Mouse (Mus musculus) forebrain, embryonic 12.5 days (tissue): ENCODE data around the gene Trio. TPM values are rescaled to one million over a fixed set of nuclear protein-coding genes. Genes with fewer than 3 reads are reported as not detected.
A peak's percentile ranks its signal among the peaks of the same experiment; 100 is the strongest.

Experiments used
- ATAC-seq: fragments of 200-750 bp; cut with Nextera tagmentation; 2 replicates; pipeline ENCODE4 v1.8.0; 2017; ENCODE audit warnings: moderate TSS enrichment; ENCODE audit not compliant: low FRiP score
- H3K27ac ChIP-seq: fragments of 300-500 bp; sonication (generic); 2 replicates; pipeline ENCODE4 v1.5.1; 2016; ENCODE audit warnings: mild to moderate bottlenecking
- H3K27me3 ChIP-seq: fragments of 300-500 bp; sonication (generic); 2 replicates; pipeline ENCODE4 v1.6.1; 2016; ENCODE audit warnings: mild to moderate bottlenecking
- H3K36me3 ChIP-seq: fragments of 300-500 bp; sonication (generic); replicated peaks from 2 replicates; pipeline ENCODE4 v1.6.1; 2016; ENCODE audit warnings: mild to moderate bottlenecking
- H3K4me1 ChIP-seq: fragments of 300-500 bp; sonication (generic); 2 replicates; pipeline ENCODE4 v1.6.1; 2016
- H3K4me2 ChIP-seq: fragments of 300-500 bp; sonication (generic); 2 replicates; pipeline ENCODE4 v1.6.1; 2016; ENCODE audit warnings: mild to moderate bottlenecking, moderate library complexity
- H3K4me3 ChIP-seq: fragments of 300-500 bp; sonication (generic); replicated peaks from 2 replicates; pipeline ENCODE4 v1.5.1; 2016; ENCODE audit warnings: mild to moderate bottlenecking
- H3K9ac ChIP-seq: fragments of 300-500 bp; sonication (generic); 2 replicates; pipeline ENCODE4 v1.6.1; 2016; ENCODE audit warnings: mild to moderate bottlenecking
- H3K9me3 ChIP-seq: fragments of 300-500 bp; sonication (generic); 2 replicates; pipeline ENCODE4 v1.6.1; 2016
- WGBS: fragments of 180-500 bp; shearing (Covaris S2); methylation state at CpG from one replicate; pipeline ENCODE4 v1.1.7; 2016; 5-methylcytosine and 5-hydroxymethylcytosine counted together
- polyA plus RNA-seq: library from polyadenylated mRNA; unstranded; fragments of >200 nt; fragmentation: Nextera tagmentation; extraction: Ambion mirVana; gene quantifications from 2 replicates; pipeline ENCODE4 v1.2.1, GENCODE M21; 2016

The Trio gene
- polyA plus RNA-seq, 1 experiment from 2014 or later: 46.1 TPM

GRCm38 (mm10) chr15:27778256-27778655 is 247.4 kb downstream of the Trio start:
- H3K4me2 ChIP-seq: no peak overlapping the region
- no peaks in the 10 kb centered on the region for H3K9me3 ChIP-seq
- WGBS: 41% methylated on average over 3 of the region's 3 CpGs
- peaks cover 73% of the 10 kb centered on the region for H3K4me1 ChIP-seq
- ATAC-seq: peak; percentile 59
- peaks cover 11% of the 10 kb centered on the region for H3K36me3 ChIP-seq
- no peak overlapping the region for H3K9ac ChIP-seq
- no peak overlapping the region for H3K4me3 ChIP-seq
- H3K27ac ChIP-seq: peak overlapping the region; percentile 83
- H3K27me3 ChIP-seq: no peaks in the 10 kb centered on the region

- H3K27ac ChIP-seq: peak overlapping the region; percentile 83
- no peaks in the 10 kb centered on the region for H3K27me3 ChIP-seq
- no peaks in the 10 kb centered on the region for H3K9me3 ChIP-seq
- 0 out of 2 replicates have a peak overlapping the region, but pooled peaks have one; percentile 8 for H3K4me2 ChIP-seq
- ATAC-seq: peak; percentile 44
- H3K4me1 ChIP-seq: peaks cover 67% of the 10 kb centered on the region
- H3K4me3 ChIP-seq: no peak overlapping the region
- H3K36me3 ChIP-seq: peaks cover 17% of the 10 kb centered on the region
- no peak overlapping the region; the same call in 1 of the 2 replicates for H3K9ac ChIP-seq
- 25% methylated on average over 11 of the region's 11 CpGs for WGBS
These were observed 248.0 kb downstream of the Trio start for GRCm38 (mm10) chr15:27777455-27778190.

- H3K4me1 ChIP-seq: peaks cover 50% of the 10 kb centered on the region
- H3K4me2 ChIP-seq: no peak overlapping the region
- H3K9me3 ChIP-seq: no peaks in the 10 kb centered on the region
- ATAC-seq: no peak
- no peak overlapping the region for H3K4me3 ChIP-seq
- no peak overlapping the region for H3K27ac ChIP-seq
- no peaks in the 10 kb centered on the region for H3K27me3 ChIP-seq
- no peak overlapping the region for H3K9ac ChIP-seq
- WGBS: 90% methylated on average over 7 of the region's 7 CpGs
- H3K36me3 ChIP-seq: peaks cover 37% of the 10 kb centered on the region
These were observed 251.2 kb downstream of the Trio start for GRCm38 (mm10) chr15:27774481-27774880.

- H3K27me3 ChIP-seq: no peaks in the 10 kb centered on the region
- H3K36me3 ChIP-seq: peaks cover 58% of the 10 kb centered on the region
- 90% methylated on average over 7 of the region's 7 CpGs for WGBS
- no peak overlapping the region for H3K4me2 ChIP-seq
- H3K4me1 ChIP-seq: peaks cover 32% of the 10 kb centered on the region
- H3K9ac ChIP-seq: no peak overlapping the region
- no peak overlapping the region for H3K27ac ChIP-seq
- no peak overlapping the region for H3K4me3 ChIP-seq
- no peaks in the 10 kb centered on the region for H3K9me3 ChIP-seq
- ATAC-seq: no peak
These were observed 253.5 kb downstream of the Trio start for GRCm38 (mm10) chr15:27772125-27772627.

GRCm38 (mm10) chr15:27771581-27771980 is 254.1 kb downstream of the Trio start:
- H3K4me1 ChIP-seq: peaks cover 26% of the 10 kb centered on the region
- H3K27ac ChIP-seq: 0 out of 2 replicates have a peak overlapping the region, but pooled peaks have one; percentile 16
- WGBS: 87% methylated on average over 7 of the region's 7 CpGs
- no peak overlapping the region for H3K4me3 ChIP-seq
- H3K36me3 ChIP-seq: peaks cover 58% of the 10 kb centered on the region
- ATAC-seq: no peak
- no peaks in the 10 kb centered on the region for H3K9me3 ChIP-seq
- H3K9ac ChIP-seq: no peak overlapping the region
- H3K27me3 ChIP-seq: no peaks in the 10 kb centered on the region
- H3K4me2 ChIP-seq: no peak overlapping the region

GRCm38 (mm10) chr15:27770513-27771196 is 255.0 kb downstream of the Trio start:
- H3K27me3 ChIP-seq: no peaks in the 10 kb centered on the region
- H3K9me3 ChIP-seq: no peaks in the 10 kb centered on the region
- peak; percentile 62; the same call in 1 of the 2 replicates for ATAC-seq
- H3K4me1 ChIP-seq: peaks cover 25% of the 10 kb centered on the region
- peaks cover 64% of the 10 kb centered on the region for H3K36me3 ChIP-seq
- H3K4me2 ChIP-seq: no peak overlapping the region
- peak overlapping the region; percentile 56; the same call in 1 of the 2 replicates for H3K27ac ChIP-seq
- 50% methylated on average over 12 of the region's 12 CpGs for WGBS
- no peak overlapping the region for H3K4me3 ChIP-seq
- H3K9ac ChIP-seq: 0 out of 2 replicates have a peak overlapping the region, but pooled peaks have one; percentile 12

GRCm38 (mm10) chr15:27761416-27761815 is 264.2 kb downstream of the Trio start:
- peaks cover 84% of the 10 kb centered on the region for H3K36me3 ChIP-seq

GRCm38 (mm10) chr15:27760655-27761054 is 265.0 kb downstream of the Trio start:
- WGBS: 83% methylated on average over 1 of the region's 1 CpGs
- Histone ChIP-seq H3K4me1 (no peaks in the 10 kb centered on the region), H3K36me3 (peaks cover 84% of the 10 kb centered on the region), H3K4me2 (no peak overlapping the region), H3K9ac (no peak overlapping the region), H3K27me3 (no peaks in the 10 kb centered on the region), H3K4me3 (no peak overlapping the region), H3K9me3 (no peaks in the 10 kb centered on the region), H3K27ac (peak overlapping the region; percentile 66)
- no peak for ATAC-seq

More at GRCm38 (mm10) chr15:27761416-27761815, 264.2 kb downstream of the Trio start:
- Histone ChIP-seq H3K9me3 (no peaks in the 10 kb centered on the region), H3K9ac (no peak overlapping the region), H3K4me3 (no peak overlapping the region), H3K4me1 (no peaks in the 10 kb centered on the region), H3K27me3 (no peaks in the 10 kb centered on the region), H3K4me2 (no peak overlapping the region), H3K27ac (no peak overlapping the region)
- no peak for ATAC-seq
- WGBS: 88% methylated on average over 3 of the region's 3 CpGs

GRCm38 (mm10) chr15:27759890-27760289 is 265.8 kb downstream of the Trio start:
- peaks cover 86% of the 10 kb centered on the region for H3K36me3 ChIP-seq
- no peaks in the 10 kb centered on the region for H3K9me3 ChIP-seq
- no peak overlapping the region for H3K4me2 ChIP-seq
- no peak overlapping the region for H3K9ac ChIP-seq
- no peaks in the 10 kb centered on the region for H3K4me1 ChIP-seq
- H3K4me3 ChIP-seq: no peak overlapping the region
- ATAC-seq: 0 out of 2 replicates have a peak, but pooled peaks have one; percentile 39
- WGBS: 61% methylated on average over 5 of the region's 5 CpGs
- H3K27me3 ChIP-seq: no peaks in the 10 kb centered on the region
- peak overlapping the region; percentile 66 for H3K27ac ChIP-seq

GRCm38 (mm10) chr15:27758680-27759079 is 267.0 kb downstream of the Trio start:
- H3K9ac ChIP-seq: no peak overlapping the region
- H3K4me1 ChIP-seq: peaks cover 4% of the 10 kb centered on the region; the same call in 1 of the 2 replicates
- H3K36me3 ChIP-seq: peaks cover 88% of the 10 kb centered on the region
- H3K4me2 ChIP-seq: no peak overlapping the region
- no peak overlapping the region for H3K27ac ChIP-seq
- H3K9me3 ChIP-seq: no peaks in the 10 kb centered on the region
- no peak overlapping the region for H3K4me3 ChIP-seq
- 76% methylated on average over 6 of the region's 6 CpGs for WGBS
- H3K27me3 ChIP-seq: no peaks in the 10 kb centered on the region
- no peak for ATAC-seq

GRCm38 (mm10) chr15:27756426-27756825 is 269.2 kb downstream of the Trio start:
- Histone ChIP-seq H3K27ac (no peak overlapping the region), H3K4me3 (no peak overlapping the region), H3K27me3 (no peaks in the 10 kb centered on the region), H3K36me3 (peaks cover 83% of the 10 kb centered on the region), H3K4me2 (no peak overlapping the region), H3K9me3 (no peaks in the 10 kb centered on the region), H3K4me1 (peaks cover 15% of the 10 kb centered on the region), H3K9ac (no peak overlapping the region)
- no peak for ATAC-seq
- 93% methylated on average over 11 of the region's 11 CpGs for WGBS

- no peaks in the 10 kb centered on the region for H3K27me3 ChIP-seq
- WGBS: 87% methylated on average over 7 of the region's 7 CpGs
- H3K9ac ChIP-seq: no peak overlapping the region
- H3K36me3 ChIP-seq: peaks cover 84% of the 10 kb centered on the region
- no peak overlapping the region for H3K27ac ChIP-seq
- H3K9me3 ChIP-seq: no peaks in the 10 kb centered on the region
- no peak overlapping the region for H3K4me3 ChIP-seq
- peaks cover 15% of the 10 kb centered on the region for H3K4me1 ChIP-seq
- ATAC-seq: no peak
- H3K4me2 ChIP-seq: no peak overlapping the region
These were observed 270.9 kb downstream of the Trio start for GRCm38 (mm10) chr15:27754571-27755260.
